Mouse (Mus musculus) spleen, adult 18-20 months (tissue): Measurements from ENCODE around the gene Abcg1.
A peak's percentile ranks its signal among the peaks of the same experiment; 100 is the strongest.

Experiments used
- DNase-seq, 2 experiments: peaks; one replicate each; pipeline ENCODE4 v3.0.0; 2022; ENCODE audit warnings: mixed read lengths in 2 of 2

Gene Abcg1

GRCm38 (mm10) chr17:31129452-31129851, 72.0 kb downstream of the Abcg1 start, which contains the start of gene Tff3:
Gene Tff3 (minus strand): TSS chr17:31129646.
- DNase-seq, result no peak

GRCm38 (mm10) chr17:31131269-31131821, 73.9 kb downstream of the Abcg1 start:
- no peak for DNase-seq

GRCm38 (mm10) chr17:31133776-31134175, 76.3 kb downstream of the Abcg1 start:
- no peak for DNase-seq

- no peak for DNase-seq
Observed at GRCm38 (mm10) chr17:31134913-31135312, 77.4 kb downstream of the Abcg1 start.

GRCm38 (mm10) chr17:31136291-31136690, 78.8 kb downstream of the Abcg1 start:
- no peak for DNase-seq

GRCm38 (mm10) chr17:31136821-31137220, 79.3 kb downstream of the Abcg1 start:
- no peak for DNase-seq

- peak; percentile 19 to 43 for DNase-seq
Observed at GRCm38 (mm10) chr17:31138398-31138797, 80.9 kb downstream of the Abcg1 start.

GRCm38 (mm10) chr17:31142116-31142515, 84.6 kb downstream of the Abcg1 start:
- no peak for DNase-seq

GRCm38 (mm10) chr17:31144040-31145037, 86.9 kb downstream of the Abcg1 start, which contains the start of gene Tff2:
Gene Tff2 (minus strand): TSS chr17:31144282.
- DNase-seq, result no peak

- DNase-seq, result no peak
Observed at GRCm38 (mm10) chr17:31145998-31146397, 88.5 kb downstream of the Abcg1 start.

- no peak for DNase-seq
Observed at GRCm38 (mm10) chr17:31152512-31152911, 95.0 kb downstream of the Abcg1 start.

GRCm38 (mm10) chr17:31152966-31153499, 95.6 kb downstream of the Abcg1 start:
- no peak for DNase-seq

GRCm38 (mm10) chr17:31153785-31154184, 96.3 kb downstream of the Abcg1 start:
- DNase-seq, result no peak

GRCm38 (mm10) chr17:31157921-31158320, 100.4 kb downstream of the Abcg1 start:
- DNase-seq, result no peak

GRCm38 (mm10) chr17:31160291-31160690, 102.8 kb downstream of the Abcg1 start:
- DNase-seq, result no peak

GRCm38 (mm10) chr17:31162607-31163006, 105.1 kb downstream of the Abcg1 start:
- no peak for DNase-seq

GRCm38 (mm10) chr17:31163821-31164220, 106.3 kb downstream of the Abcg1 start:
- DNase-seq, result no peak

- DNase-seq, result no peak
Observed at GRCm38 (mm10) chr17:31165127-31165526, 107.7 kb downstream of the Abcg1 start, which contains the start of gene Tff1. Gene Tff1 (minus strand): TSS chr17:31165277.
